Mouse (Mus musculus) heart, postnatal 4 days (tissue): ENCODE data around the gene Mcf2l. TPM values are rescaled to one million over a fixed set of nuclear protein-coding genes. Genes with fewer than 3 reads are reported as not detected.

ENCODE experiments used
- DNase-seq: peaks from one replicate; pipeline ENCODE4 v3.0.0; 2021
- total RNA-seq, 2 experiments: library from RNA; stranded (reverse); gene quantifications; 2 replicates each; pipeline ENCODE4 v1.2.3; 2021

Mcf2l gene
- total RNA-seq: 10 to 100 TPM; 28.8 to 33.0 TPM

GRCm38 (mm10) chr8:12873357-12874046 is at the start of gene Mcf2l:
Gene Mcf2l (plus strand): TSS chr8:12873806.
- peak; percentile 53 for DNase-seq

GRCm38 (mm10) chr8:12824562-12824961 is 49.0 kb upstream of the Mcf2l start:
- peak; percentile 44 for DNase-seq

DNA sequence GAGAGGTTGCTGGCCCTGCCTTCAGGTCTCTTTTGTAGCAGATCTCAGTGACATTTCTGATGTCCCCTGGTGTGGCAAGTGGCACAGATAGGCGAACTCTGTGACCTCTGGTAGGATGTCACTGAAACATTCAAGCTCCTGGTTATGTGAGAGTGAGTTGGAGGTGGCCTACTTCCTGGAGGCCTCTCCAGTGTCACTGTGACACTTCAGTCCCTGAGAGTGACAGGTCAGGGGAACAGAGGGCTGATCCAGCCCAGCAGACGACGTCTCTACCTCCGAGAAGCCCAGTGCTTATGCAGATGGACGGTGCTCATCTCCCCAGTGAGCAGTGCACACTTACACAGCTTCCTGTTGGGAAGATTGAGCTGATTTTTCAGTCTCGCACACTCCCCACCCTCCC is 48.4 kb upstream of the Mcf2l start:
- DNase-seq: no peak

GRCm38 (mm10) chr8:12825686-12826237 is 47.8 kb upstream of the Mcf2l start:
- no peak for DNase-seq

- no peak for DNase-seq
Observed at GRCm38 (mm10) chr8:12827124-12827523, 46.5 kb upstream of the Mcf2l start.

GRCm38 (mm10) chr8:12828298-12828697 is 45.3 kb upstream of the Mcf2l start:
- DNase-seq: no peak

- no peak for DNase-seq
Observed at GRCm38 (mm10) chr8:12829381-12829780, 44.2 kb upstream of the Mcf2l start.

DNA sequence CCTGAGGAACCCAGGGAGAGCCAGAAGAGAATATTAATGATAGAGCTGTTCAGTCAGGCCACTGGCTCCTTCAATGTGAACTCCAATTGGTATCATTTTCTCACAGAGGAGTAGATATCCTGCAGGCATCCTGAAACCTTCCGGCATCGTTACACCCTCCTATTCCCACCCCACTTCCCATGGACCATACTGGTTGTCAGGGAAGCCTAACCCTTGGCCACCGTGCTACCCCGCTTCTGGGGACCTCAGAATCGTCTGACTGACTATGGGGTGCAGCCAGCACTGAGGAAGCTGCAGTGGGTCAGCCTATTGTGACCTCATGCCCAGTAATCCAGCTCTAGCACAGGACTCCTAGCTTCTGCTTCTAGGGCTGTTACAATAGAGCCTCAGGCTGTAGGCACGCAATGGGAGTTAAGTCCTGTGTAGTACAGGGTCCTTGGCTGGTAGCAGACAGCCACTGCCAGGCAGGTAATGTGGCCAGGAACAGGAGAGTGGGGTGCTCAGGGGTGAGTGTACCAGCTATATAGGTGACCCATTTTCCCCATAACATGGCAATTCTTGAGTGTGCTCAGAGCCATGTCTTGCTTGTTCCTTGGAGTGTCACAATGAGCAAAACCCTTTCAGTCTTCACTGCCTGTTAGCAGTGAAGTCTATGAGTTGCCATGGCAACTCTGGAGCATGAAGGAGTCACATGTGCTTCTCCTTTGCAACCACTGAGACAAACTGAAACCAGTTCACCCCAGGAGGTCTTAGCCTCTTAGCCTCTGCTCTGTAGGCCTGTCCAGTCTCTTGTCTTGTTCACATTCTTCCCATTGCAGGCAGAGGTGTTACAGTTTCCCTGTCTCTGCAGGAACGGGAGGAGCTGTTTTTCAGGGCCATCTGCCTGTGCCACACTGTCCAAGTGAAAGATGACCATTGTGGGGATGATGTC is 41.7 kb upstream of the Mcf2l start:
- no peak for DNase-seq

DNA sequence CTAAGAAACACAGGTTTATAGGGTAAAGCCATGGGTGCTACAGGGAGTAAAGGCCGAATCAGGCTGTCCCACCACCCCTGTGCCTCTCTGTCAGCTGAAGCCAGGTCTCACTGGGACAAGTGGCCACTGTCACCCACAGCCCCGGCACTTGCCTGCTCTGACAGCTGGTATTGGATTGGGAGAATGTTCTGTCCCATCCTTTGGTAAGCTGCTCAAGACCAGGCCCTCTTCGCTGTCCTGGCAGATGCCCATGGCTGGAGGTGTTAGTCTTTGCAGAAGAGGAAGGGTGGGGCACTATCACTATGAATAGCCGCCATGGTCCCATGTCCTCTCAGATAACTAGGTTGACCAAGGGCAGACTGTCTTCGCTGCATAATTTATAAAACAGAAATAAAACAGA is 40.0 kb upstream of the Mcf2l start:
- DNase-seq: peak; percentile 17

GRCm38 (mm10) chr8:12840834-12841233 is 32.8 kb upstream of the Mcf2l start:
- DNase-seq: no peak

- DNase-seq: no peak
Observed at GRCm38 (mm10) chr8:12842342-12842995, 31.1 kb upstream of the Mcf2l start.

DNA sequence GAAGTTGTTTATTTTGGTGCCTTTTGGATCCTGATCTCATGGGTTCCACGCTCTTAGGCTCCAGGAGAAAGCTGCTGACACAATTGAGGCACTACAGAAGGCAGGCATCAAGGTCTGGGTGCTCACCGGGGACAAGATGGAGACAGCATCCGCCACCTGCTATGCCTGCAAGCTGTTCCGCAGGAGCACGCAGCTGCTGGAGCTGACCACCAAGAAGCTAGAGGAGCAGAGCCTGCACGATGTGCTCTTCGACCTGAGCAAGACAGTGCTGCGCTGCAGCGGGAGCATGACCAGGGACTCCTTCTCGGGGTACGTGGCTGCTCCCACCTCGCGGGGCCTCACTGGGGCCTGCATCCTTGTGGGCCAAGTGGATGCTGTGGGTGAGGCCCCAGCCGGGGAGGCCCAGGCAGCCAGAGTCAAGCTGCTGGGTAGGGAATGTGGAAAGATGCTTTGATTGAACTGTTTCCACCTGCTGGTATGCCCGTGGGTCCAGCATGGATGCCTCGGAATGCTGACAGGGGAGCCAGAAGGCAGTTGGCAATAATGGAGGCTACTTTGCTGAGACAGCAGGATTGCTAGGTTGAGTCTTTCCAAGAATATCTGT is 29.2 kb upstream of the Mcf2l start:
- no peak for DNase-seq

DNA sequence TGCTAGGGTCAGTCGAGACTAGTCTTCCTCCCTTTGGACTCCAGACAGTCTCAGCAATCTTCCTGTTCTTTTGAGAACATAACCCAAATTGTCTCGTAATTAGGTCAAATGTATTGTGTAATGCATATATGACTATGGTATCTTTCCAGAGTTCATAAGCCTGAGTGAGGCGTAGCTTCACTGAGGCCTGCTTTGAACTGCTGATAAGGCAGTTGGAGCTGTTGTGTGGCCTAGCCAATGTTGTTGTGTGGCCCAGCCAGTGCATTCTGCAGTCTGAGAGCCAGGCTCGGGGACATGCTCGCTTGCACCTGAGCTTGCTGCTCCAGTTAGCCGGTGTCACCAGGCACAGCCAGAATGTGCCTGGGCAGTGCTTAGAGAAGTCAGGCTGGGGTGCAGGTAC is 27.2 kb upstream of the Mcf2l start:
- no peak for DNase-seq

- no peak for DNase-seq
Observed at GRCm38 (mm10) chr8:12851241-12851640, 22.4 kb upstream of the Mcf2l start.

- DNase-seq: peak; percentile 22
Observed at GRCm38 (mm10) chr8:12856038-12856437, 17.6 kb upstream of the Mcf2l start.

DNA sequence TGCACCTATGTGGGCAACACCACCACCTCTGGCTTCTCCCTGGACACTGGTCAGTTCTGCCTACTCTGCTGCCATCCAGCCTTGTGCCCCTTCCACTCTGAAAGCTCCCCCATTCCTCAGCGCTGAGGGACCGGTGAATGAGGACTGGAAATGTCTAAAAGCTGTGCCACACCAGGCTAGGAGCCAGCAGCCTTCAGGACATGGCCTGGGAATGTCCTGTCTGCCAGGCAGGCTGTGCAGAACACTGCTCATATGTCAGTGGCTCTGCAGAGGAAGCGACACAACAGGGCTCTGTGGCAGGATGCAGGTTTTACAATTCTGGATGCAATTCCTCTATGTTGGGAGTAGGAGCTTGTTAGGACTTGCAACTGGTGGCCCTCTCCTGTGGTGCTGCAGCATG is 10.5 kb upstream of the Mcf2l start:
- no peak for DNase-seq

DNA sequence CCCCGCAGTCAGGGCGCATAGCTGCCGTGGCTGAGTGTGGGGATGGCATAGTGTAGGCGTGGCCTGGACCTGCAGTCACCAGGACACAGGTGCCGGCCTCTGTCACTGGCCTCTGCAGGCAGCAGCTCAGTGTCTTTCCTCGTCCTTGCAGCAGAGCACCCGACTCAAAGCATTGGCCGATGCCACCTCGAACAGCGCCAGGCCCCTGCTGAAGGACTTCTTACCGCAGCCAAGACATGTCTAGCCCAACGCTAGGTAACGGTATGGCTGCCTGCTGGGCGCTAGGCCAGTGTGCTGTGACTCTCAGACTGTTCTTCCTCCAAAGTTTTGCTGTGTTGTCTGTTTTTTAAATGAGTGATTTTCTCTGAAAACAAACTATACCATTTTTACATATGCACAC is 10.0 kb upstream of the Mcf2l start:
- DNase-seq: no peak

GRCm38 (mm10) chr8:12865790-12866189 is 7.8 kb upstream of the Mcf2l start:
- DNase-seq: no peak

- no peak for DNase-seq
Observed at GRCm38 (mm10) chr8:12869661-12870060, 3.9 kb upstream of the Mcf2l start.

DNA sequence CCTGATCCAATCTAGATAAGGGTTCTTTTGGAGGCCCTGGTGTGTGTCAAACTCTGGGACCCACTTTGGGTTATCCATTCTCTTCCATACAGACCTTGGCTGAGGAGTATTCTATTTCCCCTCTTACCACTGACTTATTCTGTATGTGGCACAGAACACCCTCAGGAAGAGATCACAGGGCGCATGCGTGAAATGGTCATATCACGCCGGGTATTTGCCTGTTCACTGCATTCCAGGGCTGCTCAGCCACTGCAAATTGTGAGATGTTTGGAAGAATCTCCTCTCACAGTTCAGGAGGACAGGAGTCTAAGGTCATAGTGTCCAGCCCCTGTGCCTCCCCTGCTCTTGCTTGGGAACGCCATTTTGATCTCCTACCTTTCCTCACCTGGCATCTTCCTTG is 3.0 kb upstream of the Mcf2l start:
- DNase-seq: no peak

- no peak for DNase-seq
Observed at GRCm38 (mm10) chr8:12871461-12871860, 2.1 kb upstream of the Mcf2l start.

GRCm38 (mm10) chr8:12872983-12873356 is 636 bp upstream of the Mcf2l start:
- DNase-seq: no peak
